Mouse (Mus musculus) neutrophil, adult 5-6 weeks (primary cell): Measurements from ENCODE around the gene Ccdc170. TPM values are rescaled to one million over a fixed set of nuclear protein-coding genes. Genes with fewer than 3 reads are reported as not detected.
A peak's percentile ranks its signal among the peaks of the same experiment; 100 is the strongest.
"Not testable (repeated sequence)": the region's sequence is repeated elsewhere in the genome, so short reads cannot be mapped to it uniquely, and the experiment has no call there.

ENCODE experiments used
- ATAC-seq: fragments of 151-379, 151-347 bp; 2 replicates; pipeline ENCODE4 v1.8.0; 2017; ENCODE audit warnings: mild to moderate bottlenecking, moderate TSS enrichment; ENCODE audit not compliant: insufficient number of reproducible peaks, poor library complexity, low FRiP score, severe bottlenecking; ENCODE audit errors: extremely low read depth
- total RNA-seq: library from RNA; stranded (forward); fragments of 200-1000 nt; gene quantifications from 2 replicates; pipeline ENCODE4 v1.2.3, GENCODE M21; 2017

The Ccdc170 gene
- total RNA-seq = 0.49 and 0.81 TPM in 2 replicates

GRCm38 (mm10) chr10:4482355-4482754 lies at the start of gene Ccdc170:
Ccdc170 (plus strand) TSS chr10:4482502.
- ATAC-seq = no peak

DNA sequence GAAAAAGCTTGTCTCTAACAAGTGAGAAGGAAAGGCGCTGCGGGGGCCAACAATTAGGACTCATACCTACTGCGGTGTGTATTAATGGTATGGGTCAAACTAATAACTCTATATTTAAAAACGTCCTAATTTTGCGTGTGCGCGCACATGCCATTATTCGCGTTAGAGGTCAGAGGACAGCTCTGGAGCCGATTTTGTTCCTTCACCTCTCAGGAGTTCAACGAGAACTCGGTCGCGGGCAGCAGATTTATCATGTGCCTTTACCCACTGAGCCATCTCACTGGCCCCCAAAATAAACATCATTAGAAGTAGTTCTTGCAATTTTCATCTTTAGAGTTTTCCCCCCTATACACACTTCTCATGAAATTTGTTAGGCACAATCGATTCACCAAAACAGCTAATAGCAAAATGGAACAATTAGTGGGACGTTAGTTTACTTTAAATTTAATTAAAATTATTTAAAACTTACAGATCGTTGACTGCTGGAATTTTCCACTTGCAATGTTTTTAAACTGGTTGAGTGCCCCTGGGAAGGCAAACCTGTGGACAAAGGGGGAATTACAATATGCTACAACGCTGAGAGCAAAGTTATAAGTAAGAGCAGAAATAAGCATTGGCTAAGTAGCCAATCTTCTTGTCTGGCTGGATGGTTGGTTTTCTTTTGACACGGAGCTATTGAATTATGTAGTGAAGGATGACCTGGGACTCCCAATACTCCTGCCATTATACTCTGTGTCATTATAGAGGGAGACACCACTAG lies 49.1 kb upstream of the Ccdc170 start:
- no peak for ATAC-seq

DNA sequence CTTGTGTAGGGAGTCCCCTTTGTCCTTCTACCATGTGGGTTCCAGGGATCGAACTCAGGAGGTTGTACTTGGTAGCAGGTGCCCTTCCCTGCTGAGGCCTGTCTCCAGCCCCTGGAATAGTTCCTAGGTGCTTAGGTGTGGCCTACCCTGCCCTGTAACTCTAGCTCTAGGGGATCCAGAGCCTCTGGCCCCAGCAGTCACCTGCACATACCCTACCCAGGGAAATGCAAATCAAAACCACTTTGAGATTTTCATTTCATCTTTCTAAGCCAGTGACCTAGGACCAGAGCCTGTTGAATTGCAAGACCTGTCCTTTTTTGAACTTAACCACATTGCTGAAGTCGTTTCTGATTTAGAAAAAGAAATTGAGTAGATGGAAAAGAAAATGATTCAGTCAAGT lies 48.4 kb upstream of the Ccdc170 start:
- not testable (repeated sequence) for ATAC-seq

- no peak for ATAC-seq
Measured at GRCm38 (mm10) chr10:4435416-4435815, 46.9 kb upstream of the Ccdc170 start.

DNA sequence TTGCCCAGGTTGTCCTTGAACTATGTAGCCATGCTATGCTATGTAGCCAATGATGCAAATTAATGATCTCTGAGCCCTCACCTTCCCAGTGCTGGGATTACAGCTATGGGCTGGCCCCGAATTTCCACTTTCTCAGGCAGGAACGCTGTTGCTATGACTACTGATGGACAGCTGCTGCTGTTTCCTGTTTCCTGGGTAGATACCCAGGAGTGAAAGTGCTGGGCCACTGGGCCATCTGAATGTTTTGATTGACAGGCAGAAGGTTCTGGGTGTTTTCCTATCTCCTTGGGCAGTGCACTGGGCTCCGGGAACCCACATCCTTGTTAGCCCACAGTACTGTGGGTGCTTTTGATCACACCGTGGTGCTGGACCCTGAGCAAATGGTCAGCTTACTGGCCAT lies 25.9 kb upstream of the Ccdc170 start:
- ATAC-seq = peak; percentile 45; the same call in 1 of the 2 replicates

- no peak for ATAC-seq
Measured at GRCm38 (mm10) chr10:4460201-4460600, 22.1 kb upstream of the Ccdc170 start.

GRCm38 (mm10) chr10:4465799-4466198 lies 16.5 kb upstream of the Ccdc170 start:
- no peak for ATAC-seq

DNA sequence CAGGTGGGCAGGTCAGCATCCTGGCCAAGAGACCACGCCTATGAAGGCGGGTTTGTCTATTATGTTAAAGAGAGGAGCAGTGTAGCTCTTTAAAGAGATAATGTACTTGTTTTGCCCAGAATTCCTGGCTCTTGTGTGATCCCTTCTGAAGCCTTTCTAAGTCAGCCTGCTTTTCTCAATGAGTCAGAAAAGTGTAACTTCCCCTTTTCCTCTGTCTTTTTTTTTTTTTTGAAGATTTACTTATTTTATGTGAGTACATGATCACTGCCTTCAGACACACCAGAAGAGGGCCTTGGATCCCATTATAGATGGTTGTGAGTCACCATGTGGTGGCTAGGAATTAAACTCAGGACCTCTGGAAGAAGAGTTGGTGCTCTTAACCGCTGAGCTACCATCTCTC lies 12.9 kb upstream of the Ccdc170 start:
- no peak for ATAC-seq

DNA sequence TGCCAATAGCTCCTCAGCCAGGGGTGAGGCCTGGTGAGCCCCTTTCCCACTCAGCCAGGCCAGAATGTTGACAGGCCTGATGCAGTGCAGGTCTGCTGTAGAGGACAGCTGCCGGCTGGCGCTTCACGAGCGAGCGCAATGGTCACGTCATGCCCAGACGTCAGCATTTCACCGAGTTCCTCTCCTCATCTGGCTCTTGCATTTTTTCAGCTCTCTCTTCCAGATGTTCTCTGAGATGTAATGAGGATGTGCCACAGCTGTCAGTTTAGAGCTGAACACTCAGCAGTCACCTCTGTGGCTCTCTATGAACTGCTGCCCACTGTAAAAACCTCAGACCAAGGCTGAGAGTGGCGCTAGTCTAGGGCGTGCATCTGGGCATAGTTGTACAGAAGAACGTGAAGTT lies 8.7 kb upstream of the Ccdc170 start:
- no peak for ATAC-seq

DNA sequence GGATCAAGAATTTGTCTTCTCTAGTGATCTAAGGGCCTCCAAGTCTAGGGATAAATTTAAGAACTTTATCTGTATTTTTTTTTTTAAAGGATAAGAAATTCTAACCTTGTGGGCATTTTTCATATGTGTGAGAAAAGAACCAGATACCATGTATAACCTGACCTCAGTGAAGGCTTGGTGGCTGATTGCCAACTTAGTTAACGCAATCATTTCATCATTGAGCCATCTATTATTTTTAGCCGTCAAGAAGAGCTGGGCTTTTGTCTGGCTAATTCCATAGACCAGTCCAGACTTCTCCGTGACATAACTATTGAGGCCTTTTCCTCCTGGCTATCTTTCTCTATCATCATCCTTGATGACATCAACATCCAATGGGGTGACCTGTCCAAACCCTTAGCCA lies 6.9 kb upstream of the Ccdc170 start:
- ATAC-seq = no peak

- no peak for ATAC-seq
Measured at GRCm38 (mm10) chr10:4476604-4477003, 5.7 kb upstream of the Ccdc170 start.

DNA sequence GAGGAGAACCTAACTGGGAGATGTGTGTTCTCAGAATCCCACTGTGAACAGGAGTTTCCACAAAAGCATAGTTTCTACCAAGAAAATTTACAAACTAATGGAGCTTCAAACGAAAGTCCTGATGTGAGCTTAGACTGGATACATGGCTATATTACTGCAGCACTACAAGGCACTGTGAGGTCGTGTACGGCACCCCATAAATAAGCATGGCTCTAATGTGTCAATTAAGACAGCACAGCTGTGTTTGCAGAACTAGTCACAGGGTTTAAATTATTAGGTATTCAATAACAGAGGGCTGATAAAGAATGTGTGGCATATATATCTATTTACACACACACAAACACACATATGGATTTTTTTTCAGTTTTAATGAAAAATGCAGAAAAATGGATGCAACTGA lies 1.4 kb upstream of the Ccdc170 start:
- ATAC-seq = no peak

- no peak for ATAC-seq
Measured at GRCm38 (mm10) chr10:4481695-4482094, 607 bp upstream of the Ccdc170 start.

GRCm38 (mm10) chr10:4483848-4484247 lies 1.5 kb downstream of the Ccdc170 start:
- ATAC-seq = no peak

DNA sequence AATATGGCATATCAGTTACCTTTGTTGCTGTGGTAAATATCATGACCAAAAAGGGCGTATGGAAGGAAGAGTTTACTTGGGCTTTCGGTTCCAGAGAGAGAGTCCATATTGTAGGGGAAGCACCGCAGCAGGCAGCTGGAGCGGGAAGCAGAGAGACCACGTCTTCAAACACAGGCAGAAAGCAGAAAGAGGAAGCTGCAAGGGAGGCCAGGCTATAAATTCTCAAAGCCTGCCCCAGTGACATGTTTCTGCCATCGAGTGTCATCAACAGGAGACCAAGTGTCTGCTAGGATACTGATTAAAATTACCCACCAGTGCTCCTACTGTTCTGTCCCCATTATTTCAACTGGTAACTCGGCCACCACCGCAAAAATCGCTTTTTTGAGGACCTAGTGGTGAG lies 2.7 kb downstream of the Ccdc170 start:
- ATAC-seq = no peak

- ATAC-seq = peak; percentile 61; the same call in 1 of the 2 replicates
Measured at GRCm38 (mm10) chr10:4489865-4490264, 7.6 kb downstream of the Ccdc170 start.

DNA sequence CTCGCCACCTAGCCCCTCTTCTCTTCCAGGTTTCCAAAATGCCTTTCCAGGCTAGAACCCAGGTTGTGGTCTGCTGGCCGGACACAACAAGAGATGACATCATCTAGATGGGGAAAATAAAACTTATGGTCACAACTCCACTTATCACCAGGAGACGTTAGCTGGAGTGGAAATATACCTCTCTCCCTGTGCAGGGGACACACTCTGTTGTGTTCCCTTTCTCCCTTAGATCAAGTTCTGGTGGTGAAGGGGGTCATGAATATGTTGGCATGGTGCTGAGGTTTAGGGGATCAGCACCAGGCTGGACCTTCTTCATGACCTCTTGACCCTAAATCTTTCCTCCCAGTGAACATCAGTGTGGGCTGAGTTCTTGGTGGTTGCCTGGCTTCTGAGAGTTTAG lies 9.0 kb downstream of the Ccdc170 start:
- ATAC-seq = no peak

GRCm38 (mm10) chr10:4492045-4492444 lies 9.7 kb downstream of the Ccdc170 start:
- no peak for ATAC-seq

DNA sequence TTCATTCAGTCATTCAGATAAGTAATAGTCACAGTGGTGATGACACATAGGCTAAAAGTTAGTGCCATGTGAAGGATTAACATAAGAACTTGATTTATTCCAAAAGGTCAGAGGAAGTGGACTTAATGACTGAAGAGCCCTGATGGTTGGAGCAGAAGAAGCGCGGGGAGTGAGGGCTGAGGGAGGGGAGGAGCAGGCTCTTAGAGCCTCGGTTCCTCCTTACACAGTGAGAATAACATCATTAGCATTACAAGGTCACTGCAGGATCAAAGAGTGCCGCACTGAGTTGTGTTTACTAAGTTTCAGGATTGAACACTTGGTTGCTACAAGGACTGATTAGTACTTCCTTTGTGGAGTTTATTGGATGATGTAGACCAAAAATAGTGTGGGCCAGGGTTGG lies 10.6 kb downstream of the Ccdc170 start:
- ATAC-seq = no peak

GRCm38 (mm10) chr10:4503251-4503650 lies 20.9 kb downstream of the Ccdc170 start:
- no peak for ATAC-seq

DNA sequence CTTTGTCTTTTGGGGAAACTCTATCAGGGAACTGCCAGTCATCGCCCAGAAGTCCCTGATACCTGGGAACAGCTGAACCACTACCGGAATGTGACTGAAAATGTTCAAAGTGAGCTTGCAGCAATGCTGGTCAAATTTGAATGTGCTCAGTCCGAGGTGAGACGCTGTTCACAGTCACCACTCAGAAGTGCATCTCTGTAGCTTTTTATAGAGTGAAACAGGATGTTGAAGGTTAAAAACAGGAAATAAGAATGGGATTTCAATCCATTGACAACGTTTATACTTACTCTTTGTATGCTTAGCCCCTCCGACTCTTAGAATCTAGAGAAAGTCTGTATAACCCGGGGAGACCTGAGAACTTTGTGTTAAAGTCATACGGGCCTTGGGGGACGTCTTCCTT lies 30.4 kb downstream of the Ccdc170 start:
- no peak for ATAC-seq
